Mouse (Mus musculus): ENCODE results near the gene Znrf1. TPM values are rescaled to one million over a fixed set of nuclear protein-coding genes. Genes with fewer than 3 reads are reported as not detected.

Gene Znrf1
- polyA plus RNA-seq, 1 experiment from 2014 or later: 55.3 TPM

- no peak for TF ChIP-seq CTCF (IDR thresholded peaks at IDR 0.05)
- ChIA-PET POLR2A (no interaction called here), CTCF (interaction anchor here (1.1 kb wide), 1 partner anchor 9 kb away, joined by 3 read pairs; no protein-coding TSS in a partner anchor)
- no peak for ATAC-seq
- no peaks in the 10 kb centered on the region for H3K27me3 ChIP-seq
- in situ Hi-C loops (cut with MboI; ENCODE audit: low pct_unique_long_range_greater_than_20kb): no loop called here
- DNase-seq (ENCODE audit: low read depth, low spot score): no peak
These were observed 59.1 kb downstream of the Znrf1 start for GRCm38 (mm10) chr8:111594951-111595350.

GRCm38 (mm10) chr8:111595712-111596484, 60.0 kb downstream of the Znrf1 start:
- no peak for ATAC-seq
- CTCF ChIA-PET: interaction anchor here (1.1 kb wide), 1 partner anchor 8 kb away, joined by 3 read pairs; no protein-coding TSS in a partner anchor
- no peaks in the 10 kb centered on the region for H3K27me3 ChIP-seq
- in situ Hi-C loops (cut with MboI; ENCODE audit: low pct_unique_long_range_greater_than_20kb): no loop called here
- no peak for TF ChIP-seq CTCF (IDR thresholded peaks at IDR 0.05)
- POLR2A ChIA-PET: no interaction called here
- DNase-seq (ENCODE audit: low read depth, low spot score): no peak

GRCm38 (mm10) chr8:111596485-111596821, 60.6 kb downstream of the Znrf1 start:
- no peak for TF ChIP-seq CTCF (IDR thresholded peaks at IDR 0.05)
- in situ Hi-C loops (cut with MboI; ENCODE audit: low pct_unique_long_range_greater_than_20kb): no loop called here
- ChIA-PET POLR2A (no interaction called here), CTCF (no interaction called here)
- DNase-seq (ENCODE audit: low read depth, low spot score) (no peak), ATAC-seq (no peak)
- no peaks in the 10 kb centered on the region for H3K27me3 ChIP-seq

GRCm38 (mm10) chr8:111597310-111597709, 61.4 kb downstream of the Znrf1 start:
- in situ Hi-C loops (cut with MboI; ENCODE audit: low pct_unique_long_range_greater_than_20kb): no loop called here
- no peaks in the 10 kb centered on the region for H3K27me3 ChIP-seq
- ATAC-seq: peak; percentile 67
- CTCF ChIA-PET: no interaction called here
- TF ChIP-seq CTCF (IDR thresholded peaks at IDR 0.05): no peak
- POLR2A ChIA-PET: no interaction called here
- DNase-seq (ENCODE audit: low read depth, low spot score): peak; percentile 46

GRCm38 (mm10) chr8:111599707-111600444, 64.0 kb downstream of the Znrf1 start:
- DNase-seq (ENCODE audit: low read depth, low spot score) (no peak), ATAC-seq (no peak)
- in situ Hi-C loops (cut with MboI; ENCODE audit: low pct_unique_long_range_greater_than_20kb): no loop called here
- ChIA-PET CTCF (interaction anchor here (1.2 kb wide), 2 partner anchors 9 to 15 kb away, joined by 3 read pairs; no protein-coding TSS in a partner anchor), POLR2A (no interaction called here)
- H3K27me3 ChIP-seq: no peaks in the 10 kb centered on the region
- no peak for TF ChIP-seq CTCF (IDR thresholded peaks at IDR 0.05)

- no peak for DNase-seq (ENCODE audit: low read depth, low spot score)
- POLR2A ChIA-PET: no interaction called here
- in situ Hi-C loops (cut with MboI; ENCODE audit: low pct_unique_long_range_greater_than_20kb): no loop called here
- no peak for TF ChIP-seq CTCF (IDR thresholded peaks at IDR 0.05)
- ATAC-seq: no peak
- CTCF ChIA-PET: interaction anchor here (1.2 kb wide), 1 partner anchor 10 kb away, joined by 3 read pairs; no protein-coding TSS in a partner anchor
- H3K27me3 ChIP-seq: no peaks in the 10 kb centered on the region
These were observed 66.2 kb downstream of the Znrf1 start for GRCm38 (mm10) chr8:111602050-111602449.

- CTCF ChIA-PET: no interaction called here
- TF ChIP-seq CTCF (IDR thresholded peaks at IDR 0.05): no peak
- no peaks in the 10 kb centered on the region for H3K27me3 ChIP-seq
These were observed 69.1 kb downstream of the Znrf1 start for GRCm38 (mm10) chr8:111604986-111605385.

GRCm38 (mm10) chr8:111606961-111607360, 71.1 kb downstream of the Znrf1 start:
- DNase-seq (ENCODE audit: low read depth, low spot score): no peak
- CTCF ChIA-PET: no interaction called here
- POLR2A ChIA-PET: no interaction called here
- in situ Hi-C loops (cut with MboI; ENCODE audit: low pct_unique_long_range_greater_than_20kb): no loop called here
- ATAC-seq: no peak
- H3K27me3 ChIP-seq: no peaks in the 10 kb centered on the region
- TF ChIP-seq CTCF (IDR thresholded peaks at IDR 0.05): no peak

More at GRCm38 (mm10) chr8:111604986-111605385, 69.1 kb downstream of the Znrf1 start:
- in situ Hi-C loops (cut with MboI; ENCODE audit: low pct_unique_long_range_greater_than_20kb): no loop called here
- DNase-seq (ENCODE audit: low read depth, low spot score): no peak
- no peak for ATAC-seq
- POLR2A ChIA-PET: no interaction called here

- TF ChIP-seq CTCF (IDR thresholded peaks at IDR 0.05): no peak
- in situ Hi-C loops (cut with MboI; ENCODE audit: low pct_unique_long_range_greater_than_20kb): no loop called here
- POLR2A ChIA-PET: interaction anchor here (1.6 kb wide), 1 partner anchor 14 kb away, joined by 5 read pairs; no protein-coding TSS in a partner anchor
- H3K27me3 ChIP-seq: no peaks in the 10 kb centered on the region
- CTCF ChIA-PET: no interaction called here
- ATAC-seq (no peak), DNase-seq (ENCODE audit: low read depth, low spot score) (no peak)
These were observed 71.5 kb downstream of the Znrf1 start for GRCm38 (mm10) chr8:111607414-111607813.

GRCm38 (mm10) chr8:111613181-111613580, 77.3 kb downstream of the Znrf1 start:
- no peak for DNase-seq (ENCODE audit: low read depth, low spot score)
- ChIA-PET POLR2A (interaction anchor here (0.6 kb wide), 1 partner anchor 50 kb away, joined by 3 read pairs; no protein-coding TSS in a partner anchor), CTCF (interaction anchor here (1.3 kb wide), 1 partner anchor 37 kb away, joined by 3 read pairs; no protein-coding TSS in a partner anchor)
- in situ Hi-C loops (cut with MboI; ENCODE audit: low pct_unique_long_range_greater_than_20kb): loop anchor here (5.0 kb wide), 1 partner anchor 81 kb away; no protein-coding TSS in a partner anchor
- no peak for TF ChIP-seq CTCF (IDR thresholded peaks at IDR 0.05)
- no peaks in the 10 kb centered on the region for H3K27me3 ChIP-seq
- no peak for ATAC-seq

Measured in Patski (cell line).